Mouse (Mus musculus) embryonic stem cell, embryonic (primary cell): ENCODE measurements around the gene Rpl29.

Experiments
- CTCF ChIA-PET, 4 experiments: fragments of 300-600 bp in 2 of 4; fragments of 350-600 bp in 2 of 4; sonication (Branson Sonifier 250); formaldehyde crosslinking; loops; one replicate each; lab custom pipeline; 2022; ENCODE audit warnings: inconsistent platforms in 2 of 4; lab: Charles Lee
- POLR2A ChIA-PET, 4 experiments: fragments of 300-600 bp in 2 of 4; fragments of 350-600 bp in 2 of 4; sonication (Branson Sonifier 250); formaldehyde crosslinking; loops; one replicate each; lab custom pipeline; 2022; ENCODE audit warnings: antibody characterized with exemption in 4 of 4, inconsistent platforms in 1 of 4; lab: Charles Lee

Rpl29 gene

DNA sequence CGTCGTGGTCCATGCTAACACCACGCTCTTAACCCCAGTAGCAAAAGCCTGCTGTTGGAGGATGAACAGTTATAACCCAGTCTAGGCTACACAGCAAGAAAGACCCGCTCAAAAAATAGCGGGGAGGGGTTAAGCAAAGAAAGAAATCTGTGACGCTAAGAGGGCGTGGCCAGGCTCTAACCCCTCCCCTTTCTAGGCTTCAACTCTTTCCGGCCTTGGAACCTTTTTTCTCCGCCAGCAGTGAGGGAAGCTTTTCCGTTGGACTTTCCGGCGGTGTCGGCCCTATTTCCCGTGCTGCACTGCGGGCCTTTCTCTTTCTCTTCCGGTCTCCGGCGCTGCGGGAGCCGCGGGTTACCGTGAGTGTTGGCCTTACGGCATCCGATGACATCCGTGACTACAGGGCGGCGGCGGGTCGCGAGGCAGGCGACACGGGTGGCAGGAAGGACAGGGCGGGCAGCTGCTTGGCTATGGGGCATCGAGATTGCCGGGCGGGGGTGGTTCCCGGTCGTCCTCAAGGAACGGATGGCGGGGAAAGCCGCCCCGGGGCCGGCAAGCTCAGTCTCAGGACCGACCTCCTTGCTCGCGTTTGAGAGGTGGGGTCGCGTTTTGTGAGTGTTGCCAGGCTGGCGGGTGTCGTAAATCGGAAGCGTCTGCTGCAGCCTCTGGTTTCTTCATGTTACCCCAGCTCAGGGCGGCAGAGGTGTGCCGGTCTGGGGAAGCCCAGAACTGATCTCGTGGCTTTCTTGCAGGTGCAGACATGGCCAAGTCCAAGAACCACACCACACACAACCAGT is at the start of gene Rpl29:
TSS of gene Rpl29 (plus strand) at position 234 of the 794 bp plus-strand sequence.
- ChIA-PET POLR2A (interaction anchor here (0.6 to 14.6 kb wide), 121 partner anchors 8 to 643 kb away, joined by 3 to 505 read pairs (median 4); partner anchors contain the start of genes Parp3 (in 4 of the 4), Abhd14a (in 3 of the 4), Abhd14b (in 3 of the 4) and Acy1 (in 3 of the 4)), CTCF (interaction anchor here (0.6 to 3.7 kb wide), 16 partner anchors 9 to 317 kb away, joined by 3 to 35 read pairs (median 3); partner anchors contain the start of genes Parp3 (in 4 of the 4), Rrp9 (in 2 of the 4), Abhd14a (in 1 of the 4) and Abhd14b (in 1 of the 4))

DNA sequence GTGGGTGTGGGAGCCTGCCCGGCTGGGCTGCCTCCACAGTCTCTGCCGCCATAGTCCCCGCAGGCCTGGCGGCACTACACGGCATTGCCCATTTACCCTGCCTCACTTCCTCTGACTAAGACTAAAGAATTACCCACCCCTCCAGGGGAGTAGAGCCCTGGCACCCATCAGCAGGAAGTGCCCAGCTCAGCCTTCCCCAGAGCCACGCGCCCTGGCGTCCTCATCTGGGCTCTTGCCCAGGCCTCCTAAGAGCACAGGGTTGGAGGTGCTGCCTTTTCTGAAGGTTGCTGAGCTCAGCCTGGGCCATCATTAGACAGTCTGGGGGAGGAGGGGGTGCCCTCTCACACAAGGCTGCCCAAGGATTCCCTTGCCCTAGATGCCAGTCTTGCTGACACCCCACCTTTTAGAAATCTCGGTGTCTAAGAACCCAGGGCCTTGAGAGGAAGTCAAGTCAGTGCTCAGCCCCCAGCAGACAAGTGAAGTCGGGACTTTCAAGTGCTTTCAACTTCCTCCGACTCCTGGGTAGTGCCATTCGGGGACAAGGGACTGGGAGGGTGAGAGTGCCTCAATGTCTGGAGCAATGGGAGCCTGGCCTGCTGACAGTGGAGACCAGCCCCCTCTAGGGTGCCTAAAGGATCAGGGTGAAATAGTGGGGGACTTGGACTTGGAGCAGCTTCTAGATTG is 42.9 kb upstream of the Rpl29 start:
- CTCF ChIA-PET = interaction anchor here in 2 of 4 experiments (0.6 to 1.9 kb wide), 6 partner anchors 22 to 90 kb away, joined by 3 to 5 read pairs (median 4); partner anchors contain the start of gene Parp3 (in 1 of the 2)
- POLR2A ChIA-PET = interaction anchor here (0.6 to 2.9 kb wide), 20 partner anchors 7 to 162 kb away, joined by 3 to 14 read pairs (median 5); partner anchors contain the start of genes Dusp7 (in 2 of the 4), Parp3 (in 2 of the 4), Acy1 (in 1 of the 4) and Rpl29 (in 1 of the 4)

DNA sequence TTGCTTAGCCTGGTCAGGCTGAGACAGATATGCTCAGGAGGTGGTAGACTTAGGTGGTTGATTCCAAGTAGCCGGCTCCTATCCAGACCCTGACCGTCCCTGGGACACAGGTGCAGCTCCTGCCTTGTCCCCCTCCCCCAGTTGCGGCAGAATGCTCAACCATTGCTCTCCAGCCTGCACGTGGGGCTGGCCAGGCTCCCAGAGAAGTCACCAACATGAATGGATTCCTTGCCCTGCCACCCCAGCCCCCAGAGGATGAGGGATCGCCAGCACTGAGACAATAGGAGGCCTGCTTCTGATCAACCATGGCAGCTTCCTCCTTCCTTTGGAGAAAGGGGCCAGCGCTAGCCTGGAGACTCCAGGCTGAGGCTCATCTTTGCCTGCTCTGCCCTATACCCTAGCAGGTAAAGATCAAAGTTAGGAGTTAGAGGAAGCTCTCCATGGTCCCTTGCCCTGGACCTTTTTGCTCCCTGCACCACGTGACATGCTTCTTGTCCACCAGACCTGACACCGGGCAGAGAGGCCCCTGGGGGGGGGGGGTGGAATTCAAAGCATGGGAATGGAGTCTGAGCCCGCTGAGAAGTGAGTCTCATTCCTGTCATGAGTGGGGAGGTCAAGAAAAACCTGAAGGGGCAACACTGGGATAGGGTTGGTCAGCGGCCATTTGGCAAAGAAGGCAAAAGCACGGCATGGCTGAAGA is 36.3 kb upstream of the Rpl29 start:
- POLR2A ChIA-PET = interaction anchor here in 2 of 4 experiments (0.7 to 2.8 kb wide), 7 partner anchors 7 to 111 kb away, joined by 3 to 11 read pairs (median 4); no protein-coding TSS in a partner anchor
- CTCF ChIA-PET = interaction anchor here in 2 of 4 experiments (0.8 to 1.7 kb wide), 2 partner anchors 29 to 44 kb away, joined by 3 to 4 read pairs; no protein-coding TSS in a partner anchor

DNA sequence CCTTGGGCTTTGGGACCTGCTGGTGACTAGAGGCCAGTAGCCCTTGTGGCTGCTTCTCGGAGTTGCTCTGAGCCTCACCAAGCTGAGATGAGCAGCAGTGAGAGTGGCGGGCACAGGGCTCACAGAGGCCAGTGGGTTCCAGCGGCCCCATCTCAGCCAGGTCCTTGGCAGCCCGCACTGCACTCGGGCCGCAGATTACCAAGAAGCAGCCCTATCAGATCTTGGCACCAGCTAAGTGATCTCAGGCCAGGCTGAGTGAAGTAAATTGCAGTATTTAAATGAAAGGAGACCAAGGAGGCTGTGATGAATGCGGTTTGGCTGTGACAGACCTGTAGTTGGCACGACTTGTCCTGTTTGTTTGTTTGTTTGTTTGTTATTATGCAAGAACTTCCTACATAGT is 35.7 kb upstream of the Rpl29 start:
- POLR2A ChIA-PET = interaction anchor here in 2 of 4 experiments (0.6 to 2.8 kb wide), 6 partner anchors 8 to 36 kb away, joined by 3 to 11 read pairs (median 4); partner anchors contain the start of gene Rpl29 (in 1 of the 2)

DNA sequence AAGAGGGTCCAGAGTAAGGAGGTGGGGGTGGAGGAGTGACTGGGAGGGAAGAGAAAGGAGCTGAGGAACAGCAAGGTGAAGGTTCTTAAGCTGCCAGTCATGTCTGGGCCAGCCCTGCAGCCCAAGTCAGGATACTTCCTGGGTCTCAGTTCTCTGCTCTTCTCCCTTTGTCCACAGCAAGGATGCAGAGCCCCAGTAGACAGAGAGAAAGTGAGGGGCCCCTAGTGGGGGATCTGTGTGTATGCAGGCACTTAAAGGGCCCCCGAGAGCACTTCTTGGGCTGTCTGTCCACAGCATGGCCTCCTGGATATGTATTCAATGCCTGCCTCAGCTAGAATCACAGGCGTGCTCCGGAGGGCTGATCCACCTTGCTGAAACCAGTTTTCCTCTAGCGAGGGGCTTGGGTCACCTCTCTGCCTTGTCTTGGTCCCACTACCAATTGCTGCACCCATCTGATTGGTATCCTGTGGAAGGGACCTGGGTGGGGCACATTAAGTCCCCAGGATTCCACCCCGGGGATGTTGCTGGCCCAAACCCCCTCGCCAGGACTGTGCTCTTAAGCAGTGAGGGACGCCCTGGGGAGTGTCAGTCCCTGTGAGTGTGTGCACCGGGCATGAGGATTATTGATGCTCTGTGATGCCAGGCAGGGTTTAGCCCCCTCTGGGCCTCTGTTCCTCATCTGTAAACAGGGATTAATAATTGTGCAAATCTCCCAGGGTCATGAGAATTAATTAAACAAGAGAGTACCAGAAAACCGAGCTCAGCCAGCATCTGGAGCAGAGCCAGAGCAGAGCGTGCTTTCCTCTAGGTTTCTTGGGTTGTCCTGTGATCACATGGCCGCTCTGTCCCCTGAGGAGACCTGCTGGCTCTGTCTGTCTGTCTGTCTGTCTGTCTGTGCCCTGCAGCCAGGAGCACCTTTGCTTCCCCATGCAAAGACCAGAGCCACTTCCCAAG is 34.3 kb upstream of the Rpl29 start:
- ChIA-PET POLR2A (interaction anchor here in 3 of 4 experiments (0.6 to 1.7 kb wide), 7 partner anchors 9 to 73 kb away, joined by 3 to 7 read pairs (median 3); partner anchors contain the start of gene Rpl29 (in 1 of the 3)), CTCF (interaction anchor here in 2 of 4 experiments (0.7 to 1.7 kb wide), 5 partner anchors 27 to 1209 kb away, joined by 3 to 4 read pairs (median 4); no protein-coding TSS in a partner anchor)

More for the DNA sequence above, 35.7 kb upstream of the Rpl29 start:
- CTCF ChIA-PET = interaction anchor here in 3 of 4 experiments (0.5 to 1.7 kb wide), 4 partner anchors 8 to 84 kb away, joined by 3 to 4 read pairs (median 4); no protein-coding TSS in a partner anchor

DNA sequence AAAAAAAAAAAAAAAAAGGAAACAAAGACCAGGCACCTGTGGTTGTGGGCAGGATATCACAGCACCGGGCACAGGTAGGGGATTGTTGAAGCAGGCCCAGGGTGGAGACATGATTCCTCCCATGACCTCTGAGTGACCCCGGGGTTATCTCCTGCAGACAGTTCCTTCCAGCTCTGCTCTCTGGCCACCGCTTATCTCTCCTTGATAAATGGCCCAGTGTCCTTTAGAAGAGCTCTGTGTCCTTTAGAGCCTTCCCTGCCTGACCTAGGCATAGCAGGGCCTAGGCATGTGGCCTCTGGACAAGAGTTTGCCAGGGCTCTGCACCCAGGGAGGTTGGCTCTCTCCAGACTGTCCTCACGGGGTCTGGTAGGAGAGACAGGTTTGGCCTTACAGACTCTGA is 31.5 kb upstream of the Rpl29 start:
- POLR2A ChIA-PET = interaction anchor here in 3 of 4 experiments (0.6 to 1.3 kb wide), 6 partner anchors 16 to 104 kb away, joined by 3 to 5 read pairs (median 4); partner anchors contain the start of gene Parp3 (in 1 of the 3)
- CTCF ChIA-PET = interaction anchor here in 3 of 4 experiments (0.6 to 0.7 kb wide), 3 partner anchors 14 to 186 kb away, joined by 3 to 8 read pairs (median 3); no protein-coding TSS in a partner anchor

DNA sequence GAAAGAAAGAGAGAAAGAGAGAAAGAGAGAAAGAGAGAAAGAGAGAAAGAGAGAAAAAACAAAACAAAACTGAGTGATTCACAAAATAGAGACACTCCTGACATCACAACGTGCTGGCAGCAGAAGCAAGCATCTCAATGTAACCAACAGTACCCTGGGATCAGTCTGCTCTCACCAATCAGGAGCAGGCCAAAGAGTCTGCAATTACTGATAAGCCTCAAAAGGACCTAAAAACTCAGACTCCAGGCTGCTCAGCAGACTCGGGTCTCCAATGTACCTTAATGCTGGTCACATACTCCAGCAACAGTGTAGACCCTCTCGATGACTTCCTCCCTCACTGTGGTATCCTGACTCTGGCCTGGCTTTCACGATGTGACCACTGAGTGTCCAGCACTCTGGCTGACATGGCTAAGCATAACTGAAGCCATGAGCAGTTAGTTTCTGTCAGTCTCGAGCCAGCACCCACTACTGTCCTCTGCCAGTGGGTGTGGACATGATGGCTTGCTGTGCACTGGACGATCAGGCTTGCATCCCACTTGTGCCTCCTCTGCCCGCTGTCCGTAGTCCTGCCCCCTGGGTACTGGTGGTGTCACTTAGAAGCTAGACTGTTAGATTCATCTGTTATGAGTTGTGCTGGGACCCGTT is 30.5 kb upstream of the Rpl29 start:
- ChIA-PET CTCF (no interaction called here), POLR2A (no interaction called here)

DNA sequence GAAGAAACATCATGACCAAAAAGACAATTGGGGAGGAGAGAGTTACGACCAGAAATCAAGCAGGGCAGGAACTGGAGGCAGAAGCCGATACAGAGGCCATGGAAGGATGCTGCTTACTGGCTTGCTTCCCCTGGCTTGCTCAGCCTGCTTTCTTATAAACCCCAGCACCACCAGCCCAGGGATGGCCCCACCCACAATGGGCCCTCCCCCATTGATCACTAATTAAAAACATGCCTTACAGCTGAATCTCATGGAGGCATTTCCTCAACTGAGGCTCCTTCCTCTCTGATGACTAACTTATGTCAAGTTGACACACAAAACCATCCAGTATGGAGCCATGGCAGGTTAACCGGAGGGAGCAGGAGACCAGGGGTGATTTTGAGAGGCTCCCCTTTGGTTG is 29.4 kb upstream of the Rpl29 start:
- ChIA-PET CTCF (no interaction called here), POLR2A (interaction anchor here in 1 of 4 experiments (0.6 kb wide), 1 partner anchor 19 kb away, joined by 3 read pairs; no protein-coding TSS in a partner anchor)

DNA sequence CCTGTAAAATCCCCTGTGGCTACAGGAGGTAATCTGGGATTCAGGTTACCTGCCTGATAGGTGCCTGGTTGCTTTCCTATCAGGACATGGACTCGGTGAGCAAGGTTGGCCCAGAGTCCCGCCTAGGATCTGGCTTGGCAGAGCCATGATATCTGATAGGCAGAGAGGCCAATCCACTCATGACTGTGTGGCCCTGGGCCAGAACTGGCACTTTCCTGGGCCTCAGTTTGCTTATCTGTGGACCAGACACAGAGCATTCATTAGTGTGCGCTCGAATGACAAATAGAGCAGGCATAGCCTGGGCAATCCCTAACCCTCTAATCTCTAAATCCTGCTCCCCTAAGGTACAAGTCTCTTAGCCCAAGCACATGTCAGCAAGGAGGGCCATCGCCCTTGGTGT is 27.1 kb upstream of the Rpl29 start:
- POLR2A ChIA-PET = no interaction called here
- CTCF ChIA-PET = no interaction called here

DNA sequence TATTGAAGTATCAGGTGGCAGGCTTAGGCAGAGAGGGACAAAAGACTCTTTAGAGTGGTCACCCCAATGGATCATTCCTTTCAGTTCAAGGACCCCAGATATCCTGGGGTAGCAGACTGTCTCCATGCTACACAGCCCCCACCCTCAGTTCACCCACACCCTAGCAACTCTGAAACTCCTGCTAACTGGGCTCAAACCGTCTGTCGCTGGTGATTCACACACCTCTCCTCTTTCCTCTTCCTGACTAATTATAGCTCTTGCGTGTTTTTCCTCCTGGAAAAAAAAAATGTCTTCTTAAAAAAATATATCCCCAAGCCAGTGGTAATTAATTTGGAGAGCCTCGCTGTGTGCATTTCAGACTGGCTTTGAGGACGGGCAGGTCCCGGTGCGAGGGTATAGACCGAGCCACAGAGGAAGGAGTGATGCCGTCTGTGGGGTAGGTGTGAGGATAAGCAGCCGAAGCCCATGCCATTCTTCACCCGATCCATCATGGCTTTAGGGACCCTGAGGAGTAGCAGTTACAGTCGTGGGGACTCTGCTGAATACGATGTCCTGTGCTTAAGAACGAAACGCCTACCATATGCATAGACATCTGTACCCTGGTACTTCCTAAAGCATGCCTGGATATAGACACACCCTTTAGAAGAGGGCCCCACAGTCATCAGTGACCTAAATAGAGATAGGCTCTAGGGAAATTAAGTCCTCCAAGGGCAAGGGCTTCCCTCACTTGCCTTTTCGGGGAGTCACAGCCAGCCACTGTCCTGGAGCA is 26.5 kb upstream of the Rpl29 start:
- POLR2A ChIA-PET = no interaction called here
- CTCF ChIA-PET = interaction anchor here in 1 of 4 experiments (0.5 kb wide), 1 partner anchor 18 kb away, joined by 3 read pairs; no protein-coding TSS in a partner anchor

DNA sequence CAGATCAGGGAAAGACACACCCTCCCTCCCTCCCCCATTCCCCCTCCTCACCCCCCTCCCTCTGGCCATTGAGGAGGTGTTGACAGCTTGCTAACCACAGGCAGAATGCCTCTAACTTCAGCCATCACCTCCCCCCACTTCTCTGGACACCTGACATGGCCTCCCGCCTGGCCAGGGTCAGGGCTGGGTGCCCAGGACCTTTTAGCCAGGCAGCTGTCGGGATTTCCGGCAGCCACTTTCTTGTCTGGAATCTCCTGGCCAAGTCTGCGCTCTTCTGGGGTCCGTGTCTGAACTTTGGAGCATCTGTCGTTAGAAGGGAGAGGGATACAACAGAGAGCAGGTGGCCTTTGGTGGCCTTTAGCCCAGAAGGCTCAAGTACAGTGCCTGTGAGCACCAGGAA is 24.0 kb upstream of the Rpl29 start:
- ChIA-PET CTCF (interaction anchor here in 2 of 4 experiments (2.2 kb wide), 2 partner anchors 16 kb away, joined by 8 to 15 read pairs; no protein-coding TSS in a partner anchor), POLR2A (interaction anchor here in 2 of 4 experiments (0.6 to 2.2 kb wide), 4 partner anchors 24 to 42 kb away, joined by 3 to 7 read pairs (median 6); partner anchors contain the start of genes Abhd14a (in 1 of the 2) and Rpl29 (in 1 of the 2))

DNA sequence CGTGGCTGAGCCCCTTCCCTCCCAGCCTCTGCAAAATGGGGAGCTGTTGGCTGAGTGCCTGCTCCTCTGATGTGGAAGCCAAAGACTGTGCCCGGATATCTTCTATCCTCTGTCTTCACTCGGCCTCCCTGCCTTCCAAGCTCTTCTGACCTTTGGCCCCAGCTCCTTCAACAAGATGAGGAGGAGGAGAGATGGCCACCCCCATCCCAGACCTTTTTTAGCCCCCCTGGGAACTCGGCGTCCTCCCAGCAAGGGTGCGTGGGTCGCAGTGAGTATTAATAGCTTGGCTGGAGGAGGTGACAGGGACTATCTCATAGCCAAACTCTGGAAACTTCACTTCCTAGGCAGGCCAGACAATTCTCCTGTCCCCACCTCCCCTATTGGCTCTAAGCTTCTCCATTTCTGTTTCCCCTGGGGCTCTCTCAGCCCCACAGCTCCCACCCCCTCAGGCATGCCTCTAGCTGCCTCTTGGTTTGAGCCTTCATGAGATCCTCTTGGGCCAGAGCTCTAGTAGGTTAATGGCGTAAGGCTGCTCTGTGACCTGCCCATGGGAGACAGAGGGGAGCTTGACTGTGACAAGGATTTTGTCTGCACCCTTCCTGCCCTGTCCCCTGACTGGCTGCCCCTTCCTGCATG is 22.7 kb upstream of the Rpl29 start:
- POLR2A ChIA-PET = interaction anchor here (0.6 to 2.2 kb wide), 13 partner anchors 11 to 1932 kb away, joined by 3 to 9 read pairs (median 3); partner anchors contain the start of genes Rpl29 (in 2 of the 4), Gpx1 (in 1 of the 4) and Poc1a (in 1 of the 4)
- CTCF ChIA-PET = interaction anchor here (0.6 to 2.3 kb wide), 13 partner anchors 11 to 882 kb away, joined by 3 to 15 read pairs (median 5); partner anchors contain the start of gene Parp3 (in 1 of the 4)

DNA sequence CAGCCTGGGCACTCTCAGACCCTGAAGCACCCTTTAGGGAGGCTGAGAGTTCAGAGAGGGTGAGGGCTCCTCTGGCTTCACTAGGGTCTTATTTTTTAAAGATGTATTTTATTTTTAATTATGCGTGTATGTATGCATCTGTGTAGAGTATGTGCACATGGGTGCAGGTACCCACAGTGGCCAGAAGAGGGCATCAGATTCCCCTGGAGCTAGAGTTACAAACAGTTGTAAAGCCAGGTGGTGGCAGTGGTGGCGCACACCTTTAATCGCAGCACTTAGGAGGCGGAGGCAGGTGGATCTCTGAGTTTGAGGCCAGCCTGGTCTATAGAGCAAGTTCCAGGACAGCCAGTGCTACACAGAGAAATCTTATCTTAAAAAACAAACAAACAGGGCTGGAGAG is 20.2 kb upstream of the Rpl29 start:
- CTCF ChIA-PET = interaction anchor here in 2 of 4 experiments (1.0 to 1.6 kb wide), 3 partner anchors 8 to 197 kb away, joined by 3 to 7 read pairs (median 3); no protein-coding TSS in a partner anchor
- POLR2A ChIA-PET = interaction anchor here in 1 of 4 experiments (0.7 kb wide), 1 partner anchor 19 kb away, joined by 3 read pairs; no protein-coding TSS in a partner anchor

DNA sequence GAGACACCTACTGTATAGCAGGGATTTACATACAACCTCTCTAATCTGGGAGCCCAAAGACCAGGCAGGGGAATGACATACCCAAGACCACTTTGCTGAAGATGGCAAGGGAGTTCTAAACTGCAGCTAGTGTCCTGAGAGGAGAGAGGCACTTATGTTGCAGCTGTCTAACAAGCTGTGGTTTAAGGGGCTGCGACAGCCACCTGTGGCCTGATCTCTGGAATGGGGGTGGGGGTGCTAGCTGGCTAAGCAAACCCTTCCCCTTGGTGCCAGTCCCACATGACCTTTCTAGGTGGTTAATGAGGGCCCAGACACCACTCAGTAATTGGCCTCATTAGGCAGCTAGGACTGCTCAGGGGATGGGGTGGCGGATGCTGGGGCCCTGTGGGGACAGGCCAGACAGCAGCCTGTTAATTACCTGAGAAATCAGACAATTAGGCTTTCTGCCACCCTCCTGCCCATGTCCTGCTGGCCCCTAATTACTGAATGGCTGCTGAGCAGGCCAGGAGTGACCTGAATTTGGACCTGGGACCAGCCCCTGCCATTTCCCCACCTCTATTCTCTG is 19.1 kb upstream of the Rpl29 start:
- ChIA-PET CTCF (interaction anchor here in 2 of 4 experiments (0.8 to 2.8 kb wide), 3 partner anchors 12 to 198 kb away, joined by 3 to 14 read pairs (median 3); no protein-coding TSS in a partner anchor), POLR2A (no interaction called here)
